Mouse (Mus musculus): Measurements from ENCODE around the gene Slc35d3. TPM values are rescaled to one million over a fixed set of nuclear protein-coding genes. Genes with fewer than 3 reads are reported as not detected.

Slc35d3 gene
- polyA plus RNA-seq (2014; fragmentation: Nextera tagmentation; extraction: Ambion mirVana): 2.6 and 2.8 TPM in 2 replicates

GRCm38 (mm10) chr10:19850998-19851691 lies at the start of gene Slc35d3:
Gene Slc35d3, minus strand, starts transcription at chr10:19851459.
- peaks cover 21% of the 10 kb centered on the region; the same call in 1 of the 2 replicates for H3K4me1 ChIP-seq (ENCODE audit: control insufficient read depth, insufficient read depth, low read length)
- H3K4me3 ChIP-seq (ENCODE audit: low read depth, low read length): peak within 1 kb of the TSS; percentile 59
- under 1% methylated on average over 64 of the region's 72 CpGs for WGBS
- H3K27me3 ChIP-seq (ENCODE audit: control insufficient read depth, insufficient read depth, low read length): peaks cover 46% of the 10 kb centered on the region
- H3K36me3 ChIP-seq (ENCODE audit: control insufficient read depth, insufficient read depth, low read length): no peaks in the 10 kb centered on the region
- no peaks in the 10 kb centered on the region for H3K9me3 ChIP-seq (ENCODE audit: control insufficient read depth, low read length)
- no peak within 1 kb of the TSS for H3K27ac ChIP-seq (ENCODE audit: low read depth, low read length)
- peak within 1 kb of the TSS; percentile 100 for H3K4me2 ChIP-seq (ENCODE audit: low read depth, low read length)
- peak within 1 kb of the TSS; percentile 50 for H3K9ac ChIP-seq (replicated peaks; ENCODE audit: low read depth, low read length)
- peak; percentile 61 for ATAC-seq (ENCODE audit: low read depth)

DNA sequence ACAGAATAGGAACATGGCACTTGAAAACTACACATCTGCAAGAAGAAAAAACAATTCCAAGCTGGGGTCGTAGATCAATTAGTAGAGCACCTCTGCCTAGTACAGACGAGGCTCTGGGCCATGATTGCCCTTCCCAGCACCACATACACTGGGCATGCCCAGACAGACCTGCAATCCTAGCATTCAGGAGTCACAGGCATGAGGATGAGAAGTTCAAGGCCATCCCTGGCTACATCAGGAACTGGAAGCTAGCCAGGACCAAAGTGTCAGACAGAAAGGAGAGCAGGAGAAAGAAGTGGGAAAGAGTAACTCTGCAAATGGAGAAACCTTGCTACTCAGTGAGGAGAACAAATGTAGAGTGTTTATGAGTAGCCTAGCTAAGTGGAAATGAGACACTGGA lies 48.9 kb upstream of the Slc35d3 start:
- no peaks in the 10 kb centered on the region for H3K9me3 ChIP-seq (ENCODE audit: control insufficient read depth, low read length)
- no peaks in the 10 kb centered on the region for H3K36me3 ChIP-seq (ENCODE audit: control insufficient read depth, insufficient read depth, low read length)
- no peak overlapping the region for H3K9ac ChIP-seq (replicated peaks; ENCODE audit: low read depth, low read length)
- no peak for ATAC-seq (ENCODE audit: low read depth)
- no peaks in the 10 kb centered on the region for H3K27me3 ChIP-seq (ENCODE audit: control insufficient read depth, insufficient read depth, low read length)
- no peak overlapping the region for H3K4me3 ChIP-seq (ENCODE audit: low read depth, low read length)
- H3K4me2 ChIP-seq (ENCODE audit: low read depth, low read length): no peak overlapping the region
- no peaks in the 10 kb centered on the region for H3K4me1 ChIP-seq (ENCODE audit: control insufficient read depth, insufficient read depth, low read length)
- H3K27ac ChIP-seq (ENCODE audit: low read depth, low read length): no peak overlapping the region
- whole genome bisulfite sequencing: 57% methylated on average over 2 of the region's 2 CpGs

GRCm38 (mm10) chr10:19893976-19894375 lies 42.7 kb upstream of the Slc35d3 start:
- 20% methylated on average over 4 of the region's 4 CpGs for WGBS
- ATAC-seq (ENCODE audit: low read depth): 0 out of 2 replicates have a peak, but pooled peaks have one; percentile 28

GRCm38 (mm10) chr10:19893146-19893545 lies 41.9 kb upstream of the Slc35d3 start:
- H3K4me3 ChIP-seq (ENCODE audit: low read depth, low read length): no peak overlapping the region
- H3K36me3 ChIP-seq (ENCODE audit: control insufficient read depth, insufficient read depth, low read length): no peaks in the 10 kb centered on the region

More at GRCm38 (mm10) chr10:19893976-19894375, 42.7 kb upstream of the Slc35d3 start:
- Histone ChIP-seq H3K36me3 (ENCODE audit: control insufficient read depth, insufficient read depth, low read length) (no peaks in the 10 kb centered on the region), H3K9ac (replicated peaks; ENCODE audit: low read depth, low read length) (no peak overlapping the region), H3K27ac (ENCODE audit: low read depth, low read length) (no peak overlapping the region), H3K4me1 (ENCODE audit: control insufficient read depth, insufficient read depth, low read length) (no peaks in the 10 kb centered on the region), H3K4me2 (ENCODE audit: low read depth, low read length) (no peak overlapping the region), H3K4me3 (ENCODE audit: low read depth, low read length) (no peak overlapping the region), H3K27me3 (ENCODE audit: control insufficient read depth, insufficient read depth, low read length) (no peaks in the 10 kb centered on the region), H3K9me3 (ENCODE audit: control insufficient read depth, low read length) (no peaks in the 10 kb centered on the region)

DNA sequence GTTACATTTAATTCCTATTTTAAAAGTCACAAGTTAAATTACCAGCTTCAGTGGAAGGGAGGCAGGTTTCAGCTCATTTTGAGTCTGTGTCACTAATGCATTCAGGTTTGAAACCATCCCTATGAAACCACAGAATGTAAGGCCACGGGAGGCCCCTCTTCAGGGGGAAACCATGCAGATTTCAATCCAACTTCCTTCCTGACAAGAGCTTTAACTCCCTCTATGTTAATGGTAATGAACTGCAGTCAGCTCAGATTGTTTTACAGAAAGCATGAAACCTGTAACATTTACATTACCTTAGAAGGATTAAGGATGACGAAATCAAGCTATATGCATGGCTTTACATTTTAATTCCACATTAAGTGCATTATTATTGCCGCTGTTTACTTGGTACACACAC lies 40.4 kb upstream of the Slc35d3 start:
- H3K27me3 ChIP-seq (ENCODE audit: control insufficient read depth, insufficient read depth, low read length): no peaks in the 10 kb centered on the region
- no peak overlapping the region for H3K4me3 ChIP-seq (ENCODE audit: low read depth, low read length)
- no peaks in the 10 kb centered on the region for H3K4me1 ChIP-seq (ENCODE audit: control insufficient read depth, insufficient read depth, low read length)
- H3K4me2 ChIP-seq (ENCODE audit: low read depth, low read length): no peak overlapping the region
- H3K36me3 ChIP-seq (ENCODE audit: control insufficient read depth, insufficient read depth, low read length): no peaks in the 10 kb centered on the region
- no peak overlapping the region for H3K27ac ChIP-seq (ENCODE audit: low read depth, low read length)
- no peaks in the 10 kb centered on the region for H3K9me3 ChIP-seq (ENCODE audit: control insufficient read depth, low read length)
- WGBS: 57% methylated on average over 3 of the region's 3 CpGs
- H3K9ac ChIP-seq (replicated peaks; ENCODE audit: low read depth, low read length): no peak overlapping the region
- ATAC-seq (ENCODE audit: low read depth): no peak

More at GRCm38 (mm10) chr10:19893146-19893545, 41.9 kb upstream of the Slc35d3 start:
- ATAC-seq (ENCODE audit: low read depth): no peak
- H3K27me3 ChIP-seq (ENCODE audit: control insufficient read depth, insufficient read depth, low read length): no peaks in the 10 kb centered on the region
- no peaks in the 10 kb centered on the region for H3K9me3 ChIP-seq (ENCODE audit: control insufficient read depth, low read length)
- no peak overlapping the region for H3K27ac ChIP-seq (ENCODE audit: low read depth, low read length)
- no peaks in the 10 kb centered on the region for H3K4me1 ChIP-seq (ENCODE audit: control insufficient read depth, insufficient read depth, low read length)
- H3K9ac ChIP-seq (replicated peaks; ENCODE audit: low read depth, low read length): no peak overlapping the region
- WGBS: 70% methylated on average over 6 of the region's 6 CpGs
- H3K4me2 ChIP-seq (ENCODE audit: low read depth, low read length): no peak overlapping the region

- no peak for ATAC-seq (ENCODE audit: low read depth)
- Histone ChIP-seq H3K4me2 (ENCODE audit: low read depth, low read length) (no peak overlapping the region), H3K36me3 (ENCODE audit: control insufficient read depth, insufficient read depth, low read length) (no peaks in the 10 kb centered on the region), H3K9ac (replicated peaks; ENCODE audit: low read depth, low read length) (no peak overlapping the region), H3K27ac (ENCODE audit: low read depth, low read length) (no peak overlapping the region), H3K4me1 (ENCODE audit: control insufficient read depth, insufficient read depth, low read length) (no peaks in the 10 kb centered on the region), H3K27me3 (ENCODE audit: control insufficient read depth, insufficient read depth, low read length) (no peaks in the 10 kb centered on the region), H3K4me3 (ENCODE audit: low read depth, low read length) (no peak overlapping the region), H3K9me3 (ENCODE audit: control insufficient read depth, low read length) (no peaks in the 10 kb centered on the region)
- WGBS: 74% methylated on average over 3 of the region's 3 CpGs
Observed at GRCm38 (mm10) chr10:19889908-19890307, 38.6 kb upstream of the Slc35d3 start.

DNA sequence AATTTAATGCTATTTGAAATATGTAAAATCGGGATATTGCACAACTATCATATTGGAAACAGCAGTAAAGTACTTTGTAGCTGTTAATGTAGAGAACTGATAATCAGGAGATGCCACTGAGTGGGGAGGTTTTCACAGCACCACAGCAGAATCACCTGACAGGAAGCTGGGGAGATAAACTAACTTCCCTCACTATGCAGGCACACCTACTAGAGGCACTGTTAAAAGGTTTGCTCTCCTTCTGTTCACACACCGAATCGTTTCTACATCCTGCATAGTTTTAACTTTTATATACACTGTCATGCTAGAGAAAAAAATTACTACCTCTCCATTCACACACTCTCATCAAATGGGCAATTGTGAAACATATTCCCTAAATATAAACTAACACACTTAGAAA lies 35.0 kb upstream of the Slc35d3 start:
- H3K36me3 ChIP-seq (ENCODE audit: control insufficient read depth, insufficient read depth, low read length): no peaks in the 10 kb centered on the region
- 96% methylated on average over 3 of the region's 3 CpGs for WGBS
- ATAC-seq (ENCODE audit: low read depth): no peak
- H3K4me3 ChIP-seq (ENCODE audit: low read depth, low read length): no peak overlapping the region
- no peaks in the 10 kb centered on the region for H3K27me3 ChIP-seq (ENCODE audit: control insufficient read depth, insufficient read depth, low read length)
- H3K4me1 ChIP-seq (ENCODE audit: control insufficient read depth, insufficient read depth, low read length): no peaks in the 10 kb centered on the region
- no peak overlapping the region for H3K27ac ChIP-seq (ENCODE audit: low read depth, low read length)
- no peak overlapping the region for H3K9ac ChIP-seq (replicated peaks; ENCODE audit: low read depth, low read length)
- no peaks in the 10 kb centered on the region for H3K9me3 ChIP-seq (ENCODE audit: control insufficient read depth, low read length)
- H3K4me2 ChIP-seq (ENCODE audit: low read depth, low read length): no peak overlapping the region

DNA sequence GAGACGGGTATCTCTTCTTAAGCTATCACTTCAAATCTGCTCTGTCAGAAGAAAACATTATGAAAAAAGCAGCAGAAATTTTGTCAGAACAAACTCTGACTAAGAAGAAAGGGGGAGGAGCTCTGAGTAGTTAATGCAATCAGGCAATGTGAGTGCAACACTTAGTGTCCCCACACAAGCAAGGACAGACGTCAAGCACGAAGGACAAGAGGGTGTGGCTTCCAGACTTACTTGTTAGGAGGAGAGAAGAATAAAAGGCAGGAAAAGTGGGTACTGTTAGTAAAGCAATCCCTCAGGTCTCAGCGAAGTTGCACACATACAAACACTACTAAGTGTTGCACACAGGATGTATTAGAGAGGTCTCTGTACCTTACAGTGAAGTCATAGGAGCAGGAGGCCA lies 33.1 kb upstream of the Slc35d3 start:
- H3K9ac ChIP-seq (replicated peaks; ENCODE audit: low read depth, low read length): no peak overlapping the region
- H3K4me1 ChIP-seq (ENCODE audit: control insufficient read depth, insufficient read depth, low read length): no peaks in the 10 kb centered on the region
- no peak overlapping the region for H3K4me2 ChIP-seq (ENCODE audit: low read depth, low read length)
- H3K27me3 ChIP-seq (ENCODE audit: control insufficient read depth, insufficient read depth, low read length): no peaks in the 10 kb centered on the region
- no peak for ATAC-seq (ENCODE audit: low read depth)
- WGBS: 84% methylated on average over 4 of the region's 4 CpGs
- no peaks in the 10 kb centered on the region for H3K36me3 ChIP-seq (ENCODE audit: control insufficient read depth, insufficient read depth, low read length)
- H3K9me3 ChIP-seq (ENCODE audit: control insufficient read depth, low read length): no peaks in the 10 kb centered on the region
- no peak overlapping the region for H3K27ac ChIP-seq (ENCODE audit: low read depth, low read length)
- no peak overlapping the region for H3K4me3 ChIP-seq (ENCODE audit: low read depth, low read length)

- H3K4me2 ChIP-seq (ENCODE audit: low read depth, low read length): no peak overlapping the region
- no peaks in the 10 kb centered on the region for H3K36me3 ChIP-seq (ENCODE audit: control insufficient read depth, insufficient read depth, low read length)
- H3K27ac ChIP-seq (ENCODE audit: low read depth, low read length): no peak overlapping the region
- H3K9me3 ChIP-seq (ENCODE audit: control insufficient read depth, low read length): no peaks in the 10 kb centered on the region
- H3K4me1 ChIP-seq (ENCODE audit: control insufficient read depth, insufficient read depth, low read length): no peaks in the 10 kb centered on the region
- H3K27me3 ChIP-seq (ENCODE audit: control insufficient read depth, insufficient read depth, low read length): no peaks in the 10 kb centered on the region
- no peak for ATAC-seq (ENCODE audit: low read depth)
- no peak overlapping the region for H3K9ac ChIP-seq (replicated peaks; ENCODE audit: low read depth, low read length)
- WGBS: 68% methylated on average over 3 of the region's 3 CpGs
- no peak overlapping the region for H3K4me3 ChIP-seq (ENCODE audit: low read depth, low read length)
Observed at GRCm38 (mm10) chr10:19880437-19880836, 29.2 kb upstream of the Slc35d3 start.

Measured in neural tube, embryonic 14.5 days (tissue).